Mouse (Mus musculus): Measurements from ENCODE around the gene 4930402F06Rik. TPM values are rescaled to one million over a fixed set of nuclear protein-coding genes. Genes with fewer than 3 reads are reported as not detected.

4930402F06Rik gene
- polyA plus RNA-seq, 1 experiment, result not detected

DNA sequence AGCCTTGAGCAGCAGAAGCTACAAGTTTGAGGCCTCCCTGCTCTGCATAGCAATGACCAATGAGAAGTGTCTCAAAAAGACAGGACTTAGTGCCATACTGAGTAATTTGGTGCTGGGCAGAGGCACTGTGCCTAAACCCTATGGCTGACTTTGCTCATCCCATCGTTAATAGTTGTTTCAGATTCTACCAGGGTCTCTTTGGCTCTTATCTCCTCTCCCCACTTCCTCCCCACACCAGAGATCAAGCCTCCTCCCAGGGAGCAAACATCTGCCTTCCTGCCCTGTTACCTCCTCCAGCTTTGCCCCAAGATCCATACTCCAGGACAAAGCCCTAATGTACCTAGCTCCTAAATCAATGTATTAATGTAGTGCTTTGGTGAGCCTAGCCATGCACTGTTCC lies 20.3 kb upstream of the 4930402F06Rik start:
- no peak for DNase-seq (ENCODE audit: low read depth)

DNA sequence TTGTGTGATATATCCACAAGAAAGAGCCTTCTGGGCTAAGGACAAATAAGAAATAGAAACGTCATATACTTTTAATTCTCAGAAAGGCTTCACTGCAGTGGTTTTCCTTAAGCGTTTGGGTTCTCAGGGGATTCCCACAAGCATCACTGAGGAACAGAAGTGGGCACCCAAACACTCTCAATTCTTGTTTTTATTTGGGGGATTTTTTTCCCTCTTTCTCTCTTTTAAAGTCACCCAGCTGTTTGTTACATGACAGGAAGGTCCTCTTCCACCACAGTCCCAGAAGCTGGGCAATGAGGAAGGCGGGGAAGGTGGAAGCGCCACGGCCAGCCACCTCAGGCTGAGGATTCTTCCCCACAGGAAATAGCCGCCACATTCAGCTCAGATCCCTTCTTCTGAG lies 19.5 kb upstream of the 4930402F06Rik start:
- DNase-seq (ENCODE audit: low read depth), result no peak

DNA sequence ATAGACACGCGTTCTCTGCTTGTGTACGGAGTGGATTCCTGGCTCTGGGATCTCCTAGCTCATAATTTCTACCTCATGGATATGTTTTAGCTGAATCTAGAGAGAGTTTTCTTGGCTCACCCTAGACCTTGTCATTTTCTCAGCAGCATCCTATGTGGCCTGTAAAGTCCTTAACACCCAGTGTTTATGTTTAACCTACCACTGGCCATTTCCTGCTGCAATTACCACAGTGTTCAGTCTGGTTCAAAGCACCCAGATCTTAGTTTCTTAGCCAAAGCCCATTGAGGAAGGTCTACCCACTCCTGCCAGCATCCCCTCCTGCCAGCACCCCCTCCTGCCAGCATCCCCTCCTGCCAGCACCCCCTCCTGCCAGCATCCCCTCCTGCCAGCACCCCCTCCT lies 15.8 kb upstream of the 4930402F06Rik start:
- DNase-seq (ENCODE audit: low read depth), result no peak

GRCm38 (mm10) chr2:35412246-35412645 lies 15.3 kb upstream of the 4930402F06Rik start:
- no peak for DNase-seq (ENCODE audit: low read depth)

DNA sequence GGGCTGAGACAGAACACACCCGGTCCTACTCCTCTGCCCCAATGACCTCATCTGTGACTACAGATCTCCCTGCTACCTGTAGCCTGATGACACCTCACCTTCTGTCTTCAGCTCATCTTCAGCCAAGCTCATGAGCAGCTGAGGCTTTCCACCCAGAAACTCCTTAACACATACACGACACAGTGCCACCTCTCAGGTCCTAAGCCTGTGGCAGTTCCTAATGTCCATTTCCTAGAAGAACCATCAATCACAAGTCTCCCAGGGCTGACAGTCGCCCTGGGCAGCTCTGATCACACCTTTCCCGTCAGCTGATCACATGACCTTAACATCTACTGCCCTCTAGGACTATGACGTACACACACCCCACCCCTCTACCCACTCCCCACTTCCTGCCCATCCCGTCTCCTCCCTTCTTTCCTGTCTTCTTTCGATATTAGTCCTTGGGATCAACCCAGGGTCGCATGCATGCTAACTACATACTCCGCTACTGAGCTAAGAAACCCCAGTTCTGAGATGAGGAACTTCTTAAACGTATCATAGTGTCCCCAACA lies 14.7 kb upstream of the 4930402F06Rik start:
- DNase-seq (ENCODE audit: low read depth), result no peak

GRCm38 (mm10) chr2:35409466-35409865 lies 12.5 kb upstream of the 4930402F06Rik start:
- no peak for DNase-seq (ENCODE audit: low read depth)

GRCm38 (mm10) chr2:35408409-35409110 lies 11.6 kb upstream of the 4930402F06Rik start:
- DNase-seq (ENCODE audit: low read depth), result no peak

DNA sequence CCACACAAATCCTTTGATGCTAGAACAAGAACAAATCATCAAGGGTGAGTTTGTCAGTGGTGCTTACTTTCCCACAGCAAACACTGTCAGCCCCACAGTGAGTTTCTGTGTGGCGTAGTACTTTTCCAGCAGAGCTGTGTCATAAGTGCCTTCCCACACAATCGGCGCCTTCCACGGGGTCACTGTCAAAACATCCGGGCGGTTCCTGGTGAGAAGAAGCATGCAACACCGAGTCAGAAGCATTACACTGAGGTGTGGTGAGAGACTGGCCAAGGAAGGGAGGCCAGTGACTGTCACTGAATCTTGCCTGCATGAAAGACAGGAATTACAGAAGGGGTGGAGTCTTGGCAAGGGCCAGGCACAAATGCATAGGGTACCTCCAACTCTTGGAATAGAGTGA lies 10.9 kb upstream of the 4930402F06Rik start:
- DNase-seq (ENCODE audit: low read depth), result no peak

GRCm38 (mm10) chr2:35407266-35407665 lies 10.3 kb upstream of the 4930402F06Rik start:
- DNase-seq (ENCODE audit: low read depth), result no peak

DNA sequence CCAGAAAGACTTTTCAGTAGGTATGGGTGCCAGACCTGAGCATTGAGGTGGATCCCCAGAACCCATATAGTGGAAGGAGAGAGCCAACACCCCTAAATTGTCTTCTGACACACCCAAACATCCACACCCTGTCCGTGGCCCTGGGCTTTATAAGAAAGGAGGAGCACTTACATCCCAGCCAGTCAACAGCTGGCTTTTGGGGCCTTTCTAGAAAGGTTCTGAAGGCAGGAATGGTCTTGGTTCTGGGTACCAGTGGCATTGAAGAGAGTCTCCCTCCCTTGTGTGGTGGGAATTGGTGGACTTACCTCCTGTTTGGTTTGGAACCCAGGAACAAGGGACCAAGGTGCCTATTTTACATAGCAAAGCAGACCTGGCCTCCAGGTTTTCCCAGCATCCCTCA lies 9.6 kb upstream of the 4930402F06Rik start:
- DNase-seq (ENCODE audit: low read depth), result no peak

GRCm38 (mm10) chr2:35402391-35402790 lies 5.4 kb upstream of the 4930402F06Rik start:
- no peak for DNase-seq (ENCODE audit: low read depth)

DNA sequence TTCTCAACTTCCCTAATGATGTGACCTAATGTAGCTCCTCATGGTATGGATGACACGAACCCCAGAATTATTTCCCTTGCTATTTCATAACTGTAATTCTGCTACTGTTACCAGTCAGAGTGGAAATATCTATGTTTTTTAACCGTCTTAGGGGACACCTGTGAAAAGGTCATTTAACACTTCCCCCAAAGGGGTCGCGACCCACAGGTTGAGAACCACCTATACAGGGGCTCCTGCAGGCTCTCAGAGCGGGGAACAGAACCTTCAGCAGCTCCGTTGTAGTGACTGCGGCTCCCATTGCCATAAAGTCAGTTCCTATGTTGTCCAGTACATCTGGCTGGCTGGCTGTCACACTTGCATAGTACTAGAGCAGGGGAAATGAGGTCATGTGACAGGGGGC lies 3.8 kb upstream of the 4930402F06Rik start:
- no peak for DNase-seq (ENCODE audit: low read depth)

DNA sequence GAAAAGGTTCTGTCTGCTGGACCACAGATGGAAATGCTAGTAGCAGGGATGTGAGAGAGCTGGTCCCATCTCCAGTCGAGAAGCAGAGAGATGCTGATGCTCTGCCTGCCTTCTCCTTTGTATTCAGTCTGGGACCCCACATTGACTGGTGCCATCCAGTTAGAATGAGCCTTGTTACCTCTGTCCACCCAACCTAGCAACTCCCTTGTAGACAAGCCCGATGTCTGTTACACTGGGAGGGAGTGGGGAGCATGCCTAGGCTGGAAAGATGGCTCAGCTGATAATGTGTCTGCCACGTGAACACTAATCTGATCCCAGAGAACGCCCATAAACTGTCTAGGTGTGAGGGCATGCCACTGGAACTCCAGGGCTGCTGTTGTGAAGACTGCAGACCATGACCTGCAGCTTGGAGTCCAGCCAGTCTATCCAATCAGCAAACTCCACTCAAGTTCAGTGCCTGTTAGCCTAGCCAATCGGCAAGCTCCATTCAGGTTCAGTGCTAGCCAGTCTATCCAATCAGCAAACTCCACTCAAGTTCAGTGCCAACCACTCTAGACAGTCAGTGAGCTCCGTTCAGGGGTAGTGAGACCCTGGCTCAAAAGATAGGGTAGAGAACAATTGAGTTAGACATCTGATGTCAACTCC lies 1.3 kb upstream of the 4930402F06Rik start:
- DNase-seq (ENCODE audit: low read depth), result peak; percentile 30

GRCm38 (mm10) chr2:35397590-35398173 lies 707 bp upstream of the 4930402F06Rik start:
- no peak for DNase-seq (ENCODE audit: low read depth)

DNA sequence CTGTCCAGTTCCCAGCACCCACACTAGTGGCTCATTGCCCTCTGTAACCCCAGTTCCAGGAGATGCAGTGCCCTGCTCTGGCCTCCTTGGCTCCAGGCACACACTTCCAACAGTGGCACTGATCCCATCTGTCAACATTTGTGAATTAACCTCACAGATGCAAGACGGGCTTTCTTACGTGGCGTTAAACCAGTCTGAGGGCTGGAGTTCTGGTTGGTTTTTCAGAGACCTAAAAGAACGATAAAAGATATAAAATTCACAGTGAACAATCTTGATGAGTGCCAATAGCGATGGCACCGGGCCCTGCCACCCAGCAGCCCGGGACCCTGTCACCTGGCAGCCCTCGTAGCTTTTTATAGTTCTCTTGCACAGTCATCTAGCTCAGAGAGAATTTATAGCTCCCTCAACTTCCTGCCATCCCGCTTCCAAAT lies 11.5 kb downstream of the 4930402F06Rik start:
- peak; percentile 30 for DNase-seq (ENCODE audit: low read depth)

- DNase-seq (ENCODE audit: low read depth), result no peak
These were observed 17.7 kb downstream of the 4930402F06Rik start for GRCm38 (mm10) chr2:35379306-35379705.

DNA sequence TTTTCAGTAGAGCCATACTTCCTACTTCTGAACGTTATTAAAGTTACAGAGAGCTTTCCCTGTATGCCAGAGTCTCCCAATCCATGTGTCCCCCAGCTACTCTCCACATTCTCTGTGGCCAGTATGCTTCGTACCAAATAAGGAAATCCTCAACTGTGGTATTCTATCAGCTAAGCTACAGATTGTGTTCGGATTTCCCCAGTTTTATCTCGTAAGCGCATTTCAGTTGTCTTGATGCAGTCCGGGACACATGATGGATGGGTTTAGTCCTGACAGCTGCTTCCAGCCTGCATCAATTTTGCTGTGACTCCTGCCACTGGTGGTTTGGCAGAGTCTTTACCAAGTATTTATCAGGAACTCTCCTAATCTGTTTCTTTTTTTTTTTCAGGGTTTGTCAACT lies 19.4 kb downstream of the 4930402F06Rik start:
- DNase-seq (ENCODE audit: low read depth), result no peak

DNA sequence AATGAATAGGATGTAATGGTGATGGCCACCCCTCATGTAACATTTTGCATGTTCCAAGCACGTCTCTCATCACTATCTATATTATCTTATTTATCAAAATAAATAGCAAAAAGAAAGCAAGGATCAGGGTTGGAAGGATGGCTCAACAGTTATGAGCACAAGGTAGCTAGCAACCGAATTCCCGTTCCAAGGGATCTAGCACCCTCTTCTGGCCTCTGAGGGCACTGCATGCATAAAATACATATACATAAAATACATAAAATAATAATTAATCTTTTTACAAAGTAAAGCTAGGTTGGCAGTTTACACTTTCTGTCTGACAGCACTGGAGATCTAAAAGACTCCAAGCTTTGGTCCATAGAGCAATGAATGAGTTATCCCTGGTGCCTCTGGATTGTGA lies 24.0 kb downstream of the 4930402F06Rik start:
- no peak for DNase-seq (ENCODE audit: low read depth)

DNA sequence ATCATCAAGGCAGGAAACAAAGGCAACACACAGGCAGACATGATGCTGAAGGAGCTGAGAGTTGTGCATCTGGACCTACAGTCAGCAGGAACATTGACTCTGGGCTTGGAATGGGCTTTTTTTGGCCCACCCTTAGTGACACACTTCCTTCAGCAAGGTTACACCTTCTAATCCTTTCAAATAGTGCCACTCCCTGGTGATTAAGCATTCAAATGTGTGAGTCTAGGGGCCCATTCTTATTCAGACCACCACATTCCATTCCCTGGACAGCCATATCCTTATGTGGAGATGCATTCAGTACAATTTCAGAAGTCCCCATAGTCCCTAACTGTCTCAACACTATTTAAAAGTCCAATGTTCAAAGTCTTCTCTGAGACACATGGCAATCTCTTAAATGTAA lies 26.3 kb downstream of the 4930402F06Rik start:
- no peak for DNase-seq (ENCODE audit: low read depth)

- no peak for DNase-seq (ENCODE audit: low read depth)
These were observed 29.3 kb downstream of the 4930402F06Rik start, which contains the start of gene 4930568D16Rik for GRCm38 (mm10) chr2:35367629-35368028. TSS of gene 4930568D16Rik (minus strand) at chr2:35367729.

- no peak for DNase-seq (ENCODE audit: low read depth)
These were observed 47.8 kb downstream of the 4930402F06Rik start for GRCm38 (mm10) chr2:35349184-35349583.

- no peak for DNase-seq (ENCODE audit: low read depth)
These were observed 51.0 kb downstream of the 4930402F06Rik start for GRCm38 (mm10) chr2:35345984-35346383.

DNA sequence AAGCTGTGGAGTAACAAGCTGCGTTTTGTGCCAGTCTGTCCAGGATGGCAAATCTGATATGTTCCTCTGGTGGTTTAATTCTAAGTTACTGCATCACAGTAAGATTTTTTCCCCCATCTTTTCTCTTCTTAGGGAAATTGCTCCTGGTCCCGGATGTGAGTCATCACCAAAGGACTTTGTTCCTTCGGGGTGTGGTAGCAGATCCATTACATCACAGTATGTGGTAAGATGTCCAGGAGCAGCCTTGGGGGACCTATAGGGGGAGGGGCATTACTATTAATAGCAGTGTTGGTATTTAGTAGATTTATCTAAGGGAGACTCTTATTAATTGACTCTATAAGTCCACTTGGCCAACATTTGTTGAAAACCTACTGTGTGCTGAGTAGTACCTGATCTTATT lies 54.4 kb downstream of the 4930402F06Rik start:
- DNase-seq (ENCODE audit: low read depth), result no peak

Data from gonadal fat pad, adult 2 months (tissue).